Mouse (Mus musculus): Measurements from ENCODE around the gene Hoxd12.

The Hoxd12 gene

GRCm38 (mm10) chr2:74714156-74714789, 39.5 kb downstream of the Hoxd12 start:
- H3K27me3 ChIP-seq (ENCODE audit: control insufficient read depth, insufficient read depth, low read length, poor library complexity, severe bottlenecking): no peaks in the 10 kb centered on the region
- DNase-seq (ENCODE audit: low read depth, low spot score): no peak
- no peaks in the 10 kb centered on the region for H3K36me3 ChIP-seq (ENCODE audit: control insufficient read depth, insufficient read depth, low read length, poor library complexity, severe bottlenecking)

GRCm38 (mm10) chr2:74714881-74715280, 40.1 kb downstream of the Hoxd12 start:
- no peak for DNase-seq (ENCODE audit: low read depth, low spot score)
- no peaks in the 10 kb centered on the region for H3K27me3 ChIP-seq (ENCODE audit: control insufficient read depth, insufficient read depth, low read length, poor library complexity, severe bottlenecking)
- no peaks in the 10 kb centered on the region for H3K36me3 ChIP-seq (ENCODE audit: control insufficient read depth, insufficient read depth, low read length, poor library complexity, severe bottlenecking)

GRCm38 (mm10) chr2:74715504-74716241, 40.9 kb downstream of the Hoxd12 start:
- Histone ChIP-seq H3K27me3 (ENCODE audit: control insufficient read depth, insufficient read depth, low read length, poor library complexity, severe bottlenecking) (no peaks in the 10 kb centered on the region), H3K36me3 (ENCODE audit: control insufficient read depth, insufficient read depth, low read length, poor library complexity, severe bottlenecking) (no peaks in the 10 kb centered on the region)
- DNase-seq (ENCODE audit: low read depth, low spot score): peak; percentile 52

- no peaks in the 10 kb centered on the region for H3K36me3 ChIP-seq (ENCODE audit: control insufficient read depth, insufficient read depth, low read length, poor library complexity, severe bottlenecking)
- no peaks in the 10 kb centered on the region for H3K27me3 ChIP-seq (ENCODE audit: control insufficient read depth, insufficient read depth, low read length, poor library complexity, severe bottlenecking)
- DNase-seq (ENCODE audit: low read depth, low spot score): no peak
Observed at GRCm38 (mm10) chr2:74720384-74720783, 45.6 kb downstream of the Hoxd12 start.

- Histone ChIP-seq H3K36me3 (ENCODE audit: control insufficient read depth, insufficient read depth, low read length, poor library complexity, severe bottlenecking) (no peaks in the 10 kb centered on the region), H3K27me3 (ENCODE audit: control insufficient read depth, insufficient read depth, low read length, poor library complexity, severe bottlenecking) (no peaks in the 10 kb centered on the region)
- DNase-seq (ENCODE audit: low read depth, low spot score): no peak
Observed at GRCm38 (mm10) chr2:74720955-74721491, 46.2 kb downstream of the Hoxd12 start.

- Histone ChIP-seq H3K36me3 (ENCODE audit: control insufficient read depth, insufficient read depth, low read length, poor library complexity, severe bottlenecking) (no peaks in the 10 kb centered on the region), H3K27me3 (ENCODE audit: control insufficient read depth, insufficient read depth, low read length, poor library complexity, severe bottlenecking) (no peaks in the 10 kb centered on the region)
- no peak for DNase-seq (ENCODE audit: low read depth, low spot score)
Observed at GRCm38 (mm10) chr2:74721882-74722281, 47.1 kb downstream of the Hoxd12 start.

GRCm38 (mm10) chr2:74722949-74723348, 48.1 kb downstream of the Hoxd12 start:
- no peak for DNase-seq (ENCODE audit: low read depth, low spot score)
- 0 out of 2 replicates have a peak, but pooled peaks cover 3% of the 10 kb centered on the region for H3K27me3 ChIP-seq (ENCODE audit: control insufficient read depth, insufficient read depth, low read length, poor library complexity, severe bottlenecking)
- H3K36me3 ChIP-seq (ENCODE audit: control insufficient read depth, insufficient read depth, low read length, poor library complexity, severe bottlenecking): no peaks in the 10 kb centered on the region

GRCm38 (mm10) chr2:74724244-74725015, 49.6 kb downstream of the Hoxd12 start:
- Histone ChIP-seq H3K27me3 (ENCODE audit: control insufficient read depth, insufficient read depth, low read length, poor library complexity, severe bottlenecking) (0 out of 2 replicates have a peak, but pooled peaks cover 3% of the 10 kb centered on the region), H3K36me3 (ENCODE audit: control insufficient read depth, insufficient read depth, low read length, poor library complexity, severe bottlenecking) (no peaks in the 10 kb centered on the region)
- DNase-seq (ENCODE audit: low read depth, low spot score): no peak

- no peak for DNase-seq (ENCODE audit: low read depth, low spot score)
- H3K36me3 ChIP-seq (ENCODE audit: control insufficient read depth, insufficient read depth, low read length, poor library complexity, severe bottlenecking): no peaks in the 10 kb centered on the region
- 0 out of 2 replicates have a peak, but pooled peaks cover 3% of the 10 kb centered on the region for H3K27me3 ChIP-seq (ENCODE audit: control insufficient read depth, insufficient read depth, low read length, poor library complexity, severe bottlenecking)
Observed at GRCm38 (mm10) chr2:74725171-74725570, 50.4 kb downstream of the Hoxd12 start.

GRCm38 (mm10) chr2:74726551-74726950, 51.7 kb downstream of the Hoxd12 start, which contains the start of gene Gm28230:
Gene Gm28230, plus strand, starts transcription at chr2:74726728.
- 0 out of 2 replicates have a peak, but pooled peaks cover 5% of the 10 kb centered on the region for H3K27me3 ChIP-seq (ENCODE audit: control insufficient read depth, insufficient read depth, low read length, poor library complexity, severe bottlenecking)
- no peak for DNase-seq (ENCODE audit: low read depth, low spot score)
- no peaks in the 10 kb centered on the region for H3K36me3 ChIP-seq (ENCODE audit: control insufficient read depth, insufficient read depth, low read length, poor library complexity, severe bottlenecking)

GRCm38 (mm10) chr2:74726973-74727639, 52.3 kb downstream of the Hoxd12 start:
- 0 out of 2 replicates have a peak, but pooled peaks cover 5% of the 10 kb centered on the region for H3K27me3 ChIP-seq (ENCODE audit: control insufficient read depth, insufficient read depth, low read length, poor library complexity, severe bottlenecking)
- H3K36me3 ChIP-seq (ENCODE audit: control insufficient read depth, insufficient read depth, low read length, poor library complexity, severe bottlenecking): no peaks in the 10 kb centered on the region
- DNase-seq (ENCODE audit: low read depth, low spot score): no peak
